Mouse (Mus musculus) yolk sac, embryonic 10.5 days (tissue): ENCODE measurements around the gene Lsm6.

Experiments
- DNase-seq: peaks from one replicate; pipeline ENCODE4 v3.0.0-alpha.2; 2017; ENCODE audit warnings: low spot score

Lsm6 gene

DNA sequence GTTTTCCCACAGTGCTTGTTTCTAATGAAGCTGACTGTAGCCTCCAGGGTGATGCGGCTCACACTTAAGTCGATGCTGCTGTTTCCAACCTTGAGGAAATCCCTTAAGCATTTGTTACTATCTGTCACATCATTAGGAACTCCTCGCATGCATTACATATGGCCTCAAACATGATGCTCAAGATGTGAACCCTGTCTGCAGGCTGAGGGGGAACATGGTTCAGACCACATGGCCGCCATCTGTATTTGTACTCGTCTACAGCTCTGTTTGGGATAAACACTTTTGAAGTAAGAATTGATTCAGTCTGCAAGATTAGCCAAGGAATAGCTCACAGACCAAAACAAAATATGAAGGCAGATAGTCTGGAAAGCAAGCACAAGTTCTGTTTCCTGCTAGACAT, 14.9 kb downstream of the Lsm6 start:
- DNase-seq: no peak

DNA sequence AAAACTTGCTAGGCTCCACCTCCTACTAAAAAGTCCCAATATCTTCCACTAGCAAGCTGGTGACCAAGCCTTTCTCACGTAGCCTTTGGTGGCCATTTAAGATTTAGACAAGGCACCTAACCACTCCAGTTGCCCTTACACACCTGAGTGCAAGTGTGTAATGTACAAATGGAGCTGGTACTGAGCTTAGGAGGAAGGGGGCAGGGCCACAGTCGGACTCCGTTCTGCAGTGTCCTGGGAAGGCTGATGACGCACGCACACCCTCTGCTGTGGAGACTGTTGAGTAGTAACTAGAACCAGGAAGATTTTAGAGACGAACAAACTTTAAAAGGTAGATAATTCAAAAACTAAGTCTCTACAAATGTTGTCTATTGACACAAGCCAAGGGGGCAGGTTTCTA, 19.7 kb downstream of the Lsm6 start:
- no peak for DNase-seq

DNA sequence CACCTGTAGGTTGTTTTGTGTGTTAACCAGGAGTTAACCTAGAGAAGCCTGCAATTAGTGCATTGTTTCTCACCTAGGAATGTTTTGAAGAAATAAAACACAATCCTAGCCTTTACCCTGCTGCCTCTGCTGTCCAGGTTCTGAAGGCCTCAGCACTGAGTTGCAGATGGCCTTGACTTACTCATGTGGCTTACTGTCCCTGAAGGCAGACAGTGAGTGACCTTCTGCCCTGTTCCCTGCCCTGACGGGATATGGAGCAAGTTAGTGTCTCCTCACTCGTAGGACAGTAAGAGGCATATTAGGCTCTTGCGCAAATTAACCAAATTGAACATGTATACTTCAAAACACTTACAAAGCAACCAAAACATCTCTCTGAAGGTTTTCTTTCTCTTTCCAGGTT, 22.3 kb downstream of the Lsm6 start:
- no peak for DNase-seq

DNA sequence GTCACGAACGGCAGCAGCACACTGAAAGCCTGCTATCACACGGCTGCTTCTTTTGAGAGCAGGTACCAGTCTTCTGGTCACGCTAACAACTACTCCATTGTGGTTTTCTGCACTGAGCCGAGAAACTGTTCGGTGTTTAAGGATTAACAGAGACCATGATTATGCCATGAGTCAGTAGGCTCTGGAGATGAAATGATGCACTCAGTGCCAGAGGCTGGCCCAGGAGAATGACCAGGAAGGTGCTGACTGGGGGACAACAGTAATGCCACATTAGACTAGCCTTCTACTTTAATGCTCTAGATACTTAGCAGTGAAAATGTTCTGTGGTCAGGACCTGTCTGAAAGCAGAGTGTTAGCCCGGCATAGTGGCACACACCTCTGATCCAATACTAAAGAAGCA, 23.0 kb downstream of the Lsm6 start:
- DNase-seq: no peak

DNA sequence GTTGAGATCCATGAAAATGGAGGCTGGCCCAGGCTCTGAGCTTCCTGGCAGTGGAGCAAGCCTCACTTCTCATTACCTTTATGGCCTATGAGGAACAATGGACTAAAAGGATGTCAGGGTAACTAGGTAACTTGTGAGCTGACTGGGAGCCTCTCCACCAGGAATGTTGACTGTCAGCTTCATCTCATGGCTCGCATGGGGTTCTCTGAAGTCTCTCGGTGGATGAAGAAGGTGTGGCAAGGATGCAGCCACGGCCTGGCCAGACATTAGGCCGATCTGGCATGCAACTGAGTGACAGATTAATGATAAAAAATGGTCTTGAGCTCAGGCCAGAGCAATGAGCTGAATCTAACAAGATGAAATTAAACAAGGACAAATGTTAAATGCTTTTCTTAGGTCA, 27.7 kb downstream of the Lsm6 start:
- no peak for DNase-seq

DNA sequence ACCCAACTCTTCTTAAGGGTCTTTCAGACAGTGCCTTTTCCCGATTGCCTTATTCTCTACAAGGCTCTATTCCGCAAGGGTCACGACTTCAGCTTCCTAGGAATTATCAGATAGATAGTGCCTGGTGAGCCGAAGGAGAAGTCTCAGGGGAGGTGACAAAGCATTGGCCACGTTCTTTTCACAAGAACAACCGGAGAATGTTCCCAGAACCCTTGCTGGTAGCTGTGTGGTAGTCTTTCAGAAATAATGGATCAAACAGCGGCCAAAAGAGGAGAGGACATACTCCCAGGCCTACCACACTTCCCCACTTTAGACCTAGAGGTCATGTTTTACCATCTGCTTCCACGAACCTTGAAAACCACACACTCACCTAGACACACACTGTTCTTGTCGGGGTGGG, 44.1 kb downstream of the Lsm6 start:
- no peak for DNase-seq

DNA sequence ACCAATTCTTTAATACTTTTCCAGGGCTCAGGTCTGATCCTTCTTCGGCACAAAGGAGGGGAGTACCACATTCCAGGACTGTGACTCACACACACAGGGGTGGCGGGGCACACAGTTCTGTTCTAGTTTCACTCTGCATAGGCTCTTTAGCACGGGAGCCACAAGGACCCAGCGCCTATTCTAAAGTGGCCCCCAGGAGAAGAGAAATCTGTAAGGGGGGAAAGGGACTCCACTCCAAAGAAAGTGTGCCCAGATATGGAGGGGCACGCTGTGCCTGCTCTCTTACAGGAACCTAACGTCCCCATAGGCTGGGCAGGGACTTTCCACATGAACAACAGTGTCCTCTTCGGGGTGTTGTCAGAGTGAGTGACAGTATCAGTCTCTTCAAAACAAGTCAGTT, 49.7 kb downstream of the Lsm6 start:
- no peak for DNase-seq

DNA sequence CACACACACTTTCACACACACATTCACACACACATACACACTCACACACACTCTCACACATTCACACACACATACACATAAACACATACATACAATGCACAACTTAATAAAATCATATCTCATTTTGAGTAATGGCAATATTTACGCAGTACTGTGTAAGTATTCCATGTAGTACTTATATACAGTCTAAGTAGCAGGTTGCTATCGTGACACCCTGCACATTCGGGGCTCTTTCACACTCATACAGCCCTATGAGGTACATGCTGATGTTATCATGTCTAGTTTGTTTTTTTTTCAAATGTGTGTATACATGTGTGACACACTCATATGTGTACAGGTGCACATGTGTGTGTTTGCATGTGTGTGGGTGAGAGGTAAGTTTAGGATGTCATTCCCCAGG, 50.4 kb downstream of the Lsm6 start:
- DNase-seq: no peak

DNA sequence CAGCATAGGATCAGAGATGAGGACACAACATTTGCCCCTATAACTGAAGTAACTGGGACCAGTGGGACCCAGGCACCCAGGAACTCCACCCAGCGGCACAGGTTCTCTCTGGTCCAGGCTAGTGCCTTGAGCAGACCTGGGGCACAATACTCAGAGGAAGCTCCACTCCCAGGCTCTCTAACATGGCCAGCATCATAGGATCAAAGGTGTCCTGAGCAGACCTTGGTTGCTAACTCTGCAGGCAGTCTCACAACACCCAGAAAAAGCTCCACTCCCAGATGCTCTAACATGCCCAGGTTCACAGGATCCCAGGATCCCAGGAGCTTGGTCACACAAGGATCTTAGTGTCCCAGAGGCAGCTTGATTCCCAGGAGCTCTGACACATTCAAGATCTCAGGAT, 55.4 kb downstream of the Lsm6 start:
- DNase-seq: no peak

DNA sequence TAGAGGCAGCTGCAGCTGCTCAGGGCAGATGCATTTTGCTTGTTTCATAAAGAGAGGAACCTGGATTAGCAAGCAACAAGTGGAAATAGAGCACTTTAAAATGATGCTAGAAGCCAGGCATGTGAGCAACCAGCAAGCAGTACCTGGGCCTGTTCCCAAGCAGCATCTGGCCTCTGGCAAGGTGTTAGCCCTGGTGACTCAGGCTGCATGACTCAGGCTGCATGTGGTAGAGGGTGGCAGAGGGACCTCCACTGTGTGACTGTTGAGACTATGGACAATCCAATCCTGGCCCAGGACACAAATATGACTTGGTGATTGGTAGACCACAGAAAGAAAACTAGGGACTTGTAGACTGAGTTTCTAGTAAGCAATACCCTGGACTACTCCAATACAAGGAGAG, 56.0 kb downstream of the Lsm6 start:
- no peak for DNase-seq

DNA sequence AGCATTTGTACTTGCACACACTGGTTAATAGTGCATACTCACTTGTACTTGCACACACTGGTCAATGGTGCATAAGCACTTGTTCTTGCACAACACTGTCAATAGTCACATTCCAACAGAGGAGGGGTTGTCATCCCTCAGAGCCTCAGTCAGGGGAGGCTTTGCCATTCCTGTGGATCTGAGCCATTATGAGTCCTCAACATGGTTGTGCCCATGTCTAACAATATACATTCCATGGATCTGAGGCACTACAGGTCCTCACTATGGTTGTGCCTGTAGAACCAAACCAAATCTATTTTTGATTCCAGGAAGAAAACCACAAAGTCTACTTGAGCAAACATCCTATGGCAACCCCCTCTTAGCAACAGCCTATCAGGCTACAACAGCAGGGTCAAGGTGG, 61.8 kb downstream of the Lsm6 start:
- DNase-seq: no peak

DNA sequence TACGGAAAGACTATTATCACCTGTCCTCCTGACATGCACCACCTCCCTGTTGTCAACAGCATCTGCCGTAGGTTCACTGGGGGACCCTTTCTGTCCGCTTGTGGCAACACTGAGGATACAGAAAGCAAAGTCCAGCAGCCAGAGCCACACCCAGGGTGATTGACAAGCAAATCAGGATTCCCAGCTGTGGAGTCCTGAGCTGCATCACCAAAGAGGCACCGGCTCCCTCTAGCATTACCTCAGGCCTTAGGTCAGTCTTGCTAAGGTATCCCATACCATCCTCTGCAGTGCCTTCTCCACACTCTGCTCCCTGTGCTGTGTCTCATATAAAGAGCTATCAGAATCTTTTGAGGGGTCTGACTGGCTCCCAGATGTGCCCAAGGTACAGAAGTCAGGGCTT, 66.0 kb downstream of the Lsm6 start:
- no peak for DNase-seq
